Mouse (Mus musculus): ENCODE measurements around the gene Asic3. TPM values are rescaled to one million over a fixed set of nuclear protein-coding genes. Genes with fewer than 3 reads are reported as not detected.

The Asic3 gene
- polyA plus RNA-seq, 1 experiment from 2014 or later, result not detected

DNA sequence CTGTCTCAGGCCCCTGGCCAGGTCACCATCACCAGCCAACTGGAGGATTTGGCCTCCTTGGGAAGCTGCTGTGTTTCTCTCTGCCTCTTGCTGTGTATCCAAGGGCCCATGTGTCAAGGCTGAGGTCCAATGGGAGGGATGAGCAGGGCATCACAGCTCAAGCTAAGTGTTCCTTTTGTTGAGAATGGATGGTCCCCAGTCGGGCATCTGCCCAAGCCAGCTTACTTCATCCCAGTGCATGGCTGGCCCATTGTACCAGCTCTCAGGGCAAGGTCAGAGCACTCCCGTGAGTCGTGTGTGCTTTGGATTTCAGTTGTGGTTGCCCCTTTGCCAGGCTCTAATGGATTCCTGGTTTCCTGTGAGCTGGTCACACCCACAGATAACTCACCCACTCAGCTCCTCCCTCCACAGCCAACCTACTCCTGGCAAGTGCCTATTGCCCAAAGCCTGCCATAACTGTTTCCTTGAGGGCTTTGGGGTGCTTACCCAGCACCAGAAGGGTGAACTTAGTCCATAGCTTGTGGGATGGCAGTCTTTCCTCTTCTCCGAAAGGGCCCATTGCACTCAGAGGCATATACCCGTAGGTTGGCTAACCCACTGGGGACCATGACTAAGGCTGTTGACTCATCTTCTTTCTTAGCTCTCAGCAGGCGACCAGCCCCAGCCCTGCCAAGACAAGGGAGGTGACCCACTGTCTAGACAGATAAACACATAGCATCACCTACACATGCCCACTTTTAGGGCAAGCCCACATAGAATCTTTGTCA lies 8.4 kb upstream of the Asic3 start:
- no peak overlapping the region for H3K9ac ChIP-seq (replicated peaks; ENCODE audit: low read length)
- H3K4me1 ChIP-seq (ENCODE audit: control insufficient read depth, insufficient read depth, low read length), result no peaks in the 10 kb centered on the region
- H3K27ac ChIP-seq (replicated peaks; ENCODE audit: low read depth, low read length), result no peak overlapping the region
- DNase-seq (no peak), ATAC-seq (ENCODE audit: low FRiP score, low TSS enrichment) (no peak)
- WGBS, result 83% methylated on average over 6 of the region's 6 CpGs
- no peak overlapping the region for H3K4me2 ChIP-seq (ENCODE audit: low read length)
- no peak overlapping the region for H3K4me3 ChIP-seq (replicated peaks; ENCODE audit: low read depth, low read length)
- peaks cover 60% of the 10 kb centered on the region for H3K36me3 ChIP-seq (ENCODE audit: control insufficient read depth, insufficient read depth, low read length)
- no peaks in the 10 kb centered on the region for H3K27me3 ChIP-seq (ENCODE audit: control insufficient read depth, insufficient read depth, low read length)
- H3K9me3 ChIP-seq (ENCODE audit: control insufficient read depth, low read length), result no peaks in the 10 kb centered on the region

DNA sequence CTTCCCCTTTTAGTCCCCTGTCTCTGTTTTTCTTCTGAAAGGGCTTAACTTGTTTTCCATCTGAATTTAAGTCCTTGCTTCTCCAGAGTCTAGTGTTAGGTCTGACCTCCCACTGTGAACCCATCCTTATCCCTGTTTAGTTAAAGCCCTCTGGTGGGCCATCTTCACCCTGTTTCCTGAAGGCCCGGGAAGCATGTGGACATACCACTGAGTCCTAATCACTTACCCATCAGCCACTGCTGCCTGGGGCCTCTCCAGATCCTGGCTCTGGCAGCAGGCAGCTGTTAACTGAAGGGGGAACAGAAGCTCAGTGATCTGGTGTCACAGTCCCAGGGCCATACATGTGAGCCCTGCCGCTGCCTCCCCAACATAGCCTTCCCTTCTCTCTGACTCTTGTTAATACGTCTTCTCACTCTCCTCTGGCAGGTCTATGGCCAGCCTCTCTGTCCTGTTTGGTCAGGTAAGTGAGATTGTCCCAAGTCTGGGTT lies 7.8 kb upstream of the Asic3 start:
- Histone ChIP-seq H3K9me3 (ENCODE audit: control insufficient read depth, low read length) (no peaks in the 10 kb centered on the region), H3K4me1 (ENCODE audit: control insufficient read depth, insufficient read depth, low read length) (no peaks in the 10 kb centered on the region), H3K27me3 (ENCODE audit: control insufficient read depth, insufficient read depth, low read length) (no peaks in the 10 kb centered on the region), H3K9ac (replicated peaks; ENCODE audit: low read length) (no peak overlapping the region), H3K27ac (replicated peaks; ENCODE audit: low read depth, low read length) (no peak overlapping the region), H3K4me2 (ENCODE audit: low read length) (no peak overlapping the region), H3K4me3 (replicated peaks; ENCODE audit: low read depth, low read length) (no peak overlapping the region), H3K36me3 (ENCODE audit: control insufficient read depth, insufficient read depth, low read length) (peaks cover 60% of the 10 kb centered on the region)
- no peak for DNase-seq
- no peak for ATAC-seq (ENCODE audit: low FRiP score, low TSS enrichment)
- WGBS, result 63% methylated on average over 3 of the region's 3 CpGs

DNA sequence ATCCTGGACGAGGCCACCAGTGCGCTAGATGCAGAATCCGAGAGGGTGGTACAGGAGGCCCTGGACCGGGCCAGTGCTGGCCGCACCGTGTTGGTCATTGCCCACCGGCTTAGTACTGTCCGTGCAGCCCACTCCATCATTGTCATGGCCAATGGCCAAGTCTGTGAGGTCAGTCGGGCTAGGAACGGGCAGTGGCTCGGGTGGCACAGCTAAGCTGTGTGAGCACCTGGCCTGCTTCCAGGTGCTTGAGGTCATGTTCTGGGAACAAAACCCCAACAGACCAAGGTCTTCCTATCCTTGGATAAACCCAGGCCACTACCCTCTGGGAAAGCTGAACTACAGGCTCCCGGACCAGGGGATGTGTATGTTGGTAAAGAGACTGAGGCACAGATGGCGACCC lies 4.5 kb upstream of the Asic3 start:
- Histone ChIP-seq H3K9me3 (ENCODE audit: control insufficient read depth, low read length) (no peaks in the 10 kb centered on the region), H3K36me3 (ENCODE audit: control insufficient read depth, insufficient read depth, low read length) (peaks cover 31% of the 10 kb centered on the region), H3K4me3 (replicated peaks; ENCODE audit: low read depth, low read length) (no peak overlapping the region), H3K27me3 (ENCODE audit: control insufficient read depth, insufficient read depth, low read length) (no peaks in the 10 kb centered on the region), H3K27ac (replicated peaks; ENCODE audit: low read depth, low read length) (no peak overlapping the region), H3K4me2 (ENCODE audit: low read length) (no peak overlapping the region), H3K9ac (replicated peaks; ENCODE audit: low read length) (no peak overlapping the region), H3K4me1 (ENCODE audit: control insufficient read depth, insufficient read depth, low read length) (no peaks in the 10 kb centered on the region)
- DNase-seq (no peak), ATAC-seq (ENCODE audit: low FRiP score, low TSS enrichment) (no peak)
- WGBS, result 95% methylated on average over 13 of the region's 13 CpGs

DNA sequence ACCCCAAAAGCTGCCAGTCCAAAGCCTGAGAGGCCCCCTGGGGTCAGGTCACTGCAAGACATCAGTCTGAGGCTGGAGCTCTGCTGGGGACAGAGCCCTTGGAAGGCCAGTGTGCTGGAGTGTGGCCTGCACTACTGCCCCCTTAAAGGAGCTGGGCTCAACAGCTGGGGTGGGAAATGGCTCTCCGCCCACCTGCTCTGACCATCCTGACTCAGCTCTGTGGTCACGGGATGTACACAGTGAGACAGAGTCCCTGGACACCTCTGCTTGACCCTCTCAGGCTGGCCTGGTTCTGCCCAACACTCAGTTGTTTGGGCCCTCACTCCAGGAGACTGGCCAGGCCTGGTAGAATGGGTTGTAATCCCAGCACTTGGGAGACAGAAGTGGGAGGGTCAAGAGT lies 3.7 kb upstream of the Asic3 start:
- no peak overlapping the region for H3K27ac ChIP-seq (replicated peaks; ENCODE audit: low read depth, low read length)
- H3K4me1 ChIP-seq (ENCODE audit: control insufficient read depth, insufficient read depth, low read length), result no peaks in the 10 kb centered on the region
- DNase-seq, result no peak
- no peaks in the 10 kb centered on the region for H3K27me3 ChIP-seq (ENCODE audit: control insufficient read depth, insufficient read depth, low read length)
- peaks cover 27% of the 10 kb centered on the region for H3K36me3 ChIP-seq (ENCODE audit: control insufficient read depth, insufficient read depth, low read length)
- no peak overlapping the region for H3K9ac ChIP-seq (replicated peaks; ENCODE audit: low read length)
- no peaks in the 10 kb centered on the region for H3K9me3 ChIP-seq (ENCODE audit: control insufficient read depth, low read length)
- no peak overlapping the region for H3K4me3 ChIP-seq (replicated peaks; ENCODE audit: low read depth, low read length)
- WGBS, result 70% methylated on average over 2 of the region's 2 CpGs
- no peak for ATAC-seq (ENCODE audit: low FRiP score, low TSS enrichment)
- no peak overlapping the region for H3K4me2 ChIP-seq (ENCODE audit: low read length)

DNA sequence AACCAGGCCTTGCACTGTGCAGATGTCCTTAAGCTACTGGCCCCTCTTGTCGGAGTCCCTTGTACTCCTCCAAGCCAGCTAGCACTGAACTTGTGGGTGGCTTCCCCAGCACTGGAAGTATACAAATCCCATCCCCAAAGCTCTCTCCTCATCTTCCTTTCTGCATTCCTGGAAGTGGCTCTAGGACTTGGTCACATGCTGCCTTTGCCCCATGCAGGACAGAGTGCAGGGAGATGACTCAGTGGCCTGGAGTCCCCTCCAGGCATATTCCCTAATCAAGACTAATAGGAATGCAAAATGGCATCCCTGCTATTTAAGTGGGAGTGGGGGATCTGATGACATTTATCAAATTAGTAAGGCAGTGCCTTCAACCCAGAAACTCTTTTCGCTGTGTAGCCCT lies 1.1 kb upstream of the Asic3 start:
- Histone ChIP-seq H3K27me3 (ENCODE audit: control insufficient read depth, insufficient read depth, low read length) (no peaks in the 10 kb centered on the region), H3K27ac (replicated peaks; ENCODE audit: low read depth, low read length) (no peak overlapping the region), H3K9ac (replicated peaks; ENCODE audit: low read length) (no peak overlapping the region), H3K36me3 (ENCODE audit: control insufficient read depth, insufficient read depth, low read length) (peaks cover 9% of the 10 kb centered on the region), H3K4me3 (replicated peaks; ENCODE audit: low read depth, low read length) (no peak overlapping the region), H3K4me1 (ENCODE audit: control insufficient read depth, insufficient read depth, low read length) (no peaks in the 10 kb centered on the region), H3K9me3 (ENCODE audit: control insufficient read depth, low read length) (no peaks in the 10 kb centered on the region), H3K4me2 (ENCODE audit: low read length) (no peak overlapping the region)
- 95% methylated on average over 2 of the region's 2 CpGs for WGBS
- no peak for ATAC-seq (ENCODE audit: low FRiP score, low TSS enrichment)
- DNase-seq, result no peak

GRCm38 (mm10) chr5:24413938-24414337 lies 746 bp downstream of the Asic3 start:
- Histone ChIP-seq H3K4me3 (replicated peaks; ENCODE audit: low read depth, low read length) (no peak overlapping the region), H3K27me3 (ENCODE audit: control insufficient read depth, insufficient read depth, low read length) (no peaks in the 10 kb centered on the region), H3K4me1 (ENCODE audit: control insufficient read depth, insufficient read depth, low read length) (no peaks in the 10 kb centered on the region), H3K9me3 (ENCODE audit: control insufficient read depth, low read length) (no peaks in the 10 kb centered on the region), H3K4me2 (ENCODE audit: low read length) (no peak overlapping the region), H3K27ac (replicated peaks; ENCODE audit: low read depth, low read length) (no peak overlapping the region), H3K9ac (replicated peaks; ENCODE audit: low read length) (no peak overlapping the region), H3K36me3 (ENCODE audit: control insufficient read depth, insufficient read depth, low read length) (peaks cover 13% of the 10 kb centered on the region; the same call in 1 of the 2 replicates)
- ATAC-seq (ENCODE audit: low FRiP score, low TSS enrichment), result no peak
- WGBS, result 78% methylated on average over 13 of the region's 13 CpGs
- no peak for DNase-seq

GRCm38 (mm10) chr5:24416222-24416736 lies 3.1 kb downstream of the Asic3 start:
- 4% methylated on average over 21 of the region's 21 CpGs for WGBS
- no peak overlapping the region for H3K27ac ChIP-seq (replicated peaks; ENCODE audit: low read depth, low read length)
- 0 out of 2 replicates have a peak overlapping the region, but pooled peaks have one; percentile 24 for H3K9ac ChIP-seq (replicated peaks; ENCODE audit: low read length)

DNA sequence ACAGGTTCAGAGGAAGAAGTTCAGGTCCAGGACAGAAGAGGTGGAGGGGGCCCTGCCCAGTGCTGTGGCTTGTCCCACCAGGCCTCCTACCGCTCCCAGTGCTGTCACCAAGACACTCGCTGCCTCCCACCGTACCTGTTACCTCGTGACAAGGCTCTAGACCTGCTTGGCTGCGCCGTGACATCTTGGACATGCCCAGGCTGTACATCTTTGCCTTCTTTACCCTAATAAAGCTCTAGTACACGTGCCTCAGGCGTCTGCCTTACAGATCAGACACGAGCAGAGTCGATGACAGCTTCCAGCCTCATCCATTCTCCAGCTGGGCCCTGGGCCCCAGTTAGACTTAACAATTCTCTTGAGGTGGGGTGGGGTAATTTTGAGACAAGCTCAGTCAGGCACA lies 4.4 kb downstream of the Asic3 start:
- H3K9me3 ChIP-seq (ENCODE audit: control insufficient read depth, low read length), result no peaks in the 10 kb centered on the region
- DNase-seq (no peak), ATAC-seq (ENCODE audit: low FRiP score, low TSS enrichment) (no peak)
- H3K9ac ChIP-seq (replicated peaks; ENCODE audit: low read length), result no peak overlapping the region
- no peak overlapping the region for H3K27ac ChIP-seq (replicated peaks; ENCODE audit: low read depth, low read length)
- H3K4me3 ChIP-seq (replicated peaks; ENCODE audit: low read depth, low read length), result no peak overlapping the region
- H3K4me2 ChIP-seq (ENCODE audit: low read length), result no peak overlapping the region
- no peaks in the 10 kb centered on the region for H3K27me3 ChIP-seq (ENCODE audit: control insufficient read depth, insufficient read depth, low read length)
- WGBS, result 90% methylated on average over 10 of the region's 10 CpGs
- peaks cover 7% of the 10 kb centered on the region for H3K4me1 ChIP-seq (ENCODE audit: control insufficient read depth, insufficient read depth, low read length)
- H3K36me3 ChIP-seq (ENCODE audit: control insufficient read depth, insufficient read depth, low read length), result peaks cover 34% of the 10 kb centered on the region

More at GRCm38 (mm10) chr5:24416222-24416736, 3.1 kb downstream of the Asic3 start:
- Histone ChIP-seq H3K9me3 (ENCODE audit: control insufficient read depth, low read length) (no peaks in the 10 kb centered on the region), H3K4me1 (ENCODE audit: control insufficient read depth, insufficient read depth, low read length) (no peaks in the 10 kb centered on the region), H3K4me2 (ENCODE audit: low read length) (peak overlapping the region; percentile 21; the same call in 1 of the 2 replicates), H3K27me3 (ENCODE audit: control insufficient read depth, insufficient read depth, low read length) (no peaks in the 10 kb centered on the region), H3K36me3 (ENCODE audit: control insufficient read depth, insufficient read depth, low read length) (peaks cover 34% of the 10 kb centered on the region), H3K4me3 (replicated peaks; ENCODE audit: low read depth, low read length) (no peak overlapping the region)
- DNase-seq (peak; percentile 82), ATAC-seq (ENCODE audit: low FRiP score, low TSS enrichment) (peak; percentile 55; the same call in 1 of the 2 replicates)

GRCm38 (mm10) chr5:24420381-24420780 lies 7.2 kb downstream of the Asic3 start:
- peaks cover 19% of the 10 kb centered on the region for H3K4me1 ChIP-seq (ENCODE audit: control insufficient read depth, insufficient read depth, low read length)
- DNase-seq (no peak), ATAC-seq (ENCODE audit: low FRiP score, low TSS enrichment) (no peak)
- H3K4me3 ChIP-seq (replicated peaks; ENCODE audit: low read depth, low read length), result no peak overlapping the region
- WGBS, result 93% methylated on average over 9 of the region's 9 CpGs
- H3K4me2 ChIP-seq (ENCODE audit: low read length), result no peak overlapping the region
- peaks cover 34% of the 10 kb centered on the region for H3K36me3 ChIP-seq (ENCODE audit: control insufficient read depth, insufficient read depth, low read length)
- H3K27me3 ChIP-seq (ENCODE audit: control insufficient read depth, insufficient read depth, low read length), result no peaks in the 10 kb centered on the region
- H3K27ac ChIP-seq (replicated peaks; ENCODE audit: low read depth, low read length), result no peak overlapping the region
- no peaks in the 10 kb centered on the region for H3K9me3 ChIP-seq (ENCODE audit: control insufficient read depth, low read length)
- no peak overlapping the region for H3K9ac ChIP-seq (replicated peaks; ENCODE audit: low read length)

Measured in midbrain, embryonic 14.5 days (tissue).